Mouse (Mus musculus) MEL (cell line): Measurements from ENCODE around the gene Shroom1.

ENCODE experiments used
- ETS1 ChIP-seq: IDR thresholded peaks from 2 replicates; pipeline ENCODE4 v1.6.1; 2012; ENCODE audit warnings: low read depth, mild to moderate bottlenecking, inconsistent platforms, low read length, improper control_type of control experiment, moderate library complexity
- MAX ChIP-seq: IDR thresholded peaks from 2 replicates; pipeline ENCODE4 v1.6.1; 2011; ENCODE audit warnings: low read length, improper control_type of control experiment
- POLR2A ChIP-seq, 2 experiments: IDR thresholded peaks; 2 replicates each; pipeline ENCODE4 v1.6.1; 2011 to 2012; ENCODE audit warnings: low read length in 2 of 2, mild to moderate bottlenecking in 2 of 2, control low read depth in 1 of 2, improper control_type of control experiment in 1 of 2, low read depth in 1 of 2, moderate library complexity in 1 of 2; ENCODE audit not compliant: control insufficient read depth in 1 of 2, insufficient read depth in 1 of 2, poor library complexity in 1 of 2
- UBTF ChIP-seq: IDR thresholded peaks from 2 replicates; pipeline ENCODE4 v1.6.1; 2012; ENCODE audit warnings: low read depth, mild to moderate bottlenecking, inconsistent platforms, low read length, improper control_type of control experiment, moderate library complexity, borderline replicate concordance; ENCODE audit not compliant: insufficient read depth
- USF1 ChIP-seq: IDR thresholded peaks from 2 replicates; pipeline ENCODE4 v1.6.1; 2014; ENCODE audit warnings: low read depth, mild to moderate bottlenecking, inconsistent platforms, low read length, improper control_type of control experiment, moderate library complexity
- ZKSCAN1 ChIP-seq: IDR thresholded peaks from 2 replicates; pipeline ENCODE4 v1.6.1; 2012; ENCODE audit warnings: low read depth, mild to moderate bottlenecking, inconsistent platforms, low read length, improper control_type of control experiment, moderate library complexity

- no peak for TF ChIP-seq POLR2A (IDR thresholded peaks at IDR 0.05; ENCODE audit: control insufficient read depth in 1 of 2, insufficient read depth in 1 of 2, low read depth in 1 of 2, low read length in 2 of 2, poor library complexity in 1 of 2)
- TF ChIP-seq MAX = no peak
- TF ChIP-seq USF1 = no peak
- no peak for TF ChIP-seq ETS1
- TF ChIP-seq UBTF = no peak
- TF ChIP-seq ZKSCAN1 = no peak
Observed at GRCm38 (mm10) chr11:53461727-53462126, 4.7 kb downstream of the Shroom1 start.
